Mouse (Mus musculus): ENCODE data around the gene Gm5773.
"Not testable (repeated sequence)": the region's sequence is repeated elsewhere in the genome, so short reads cannot be mapped to it uniquely, and the experiment has no call there.

The Gm5773 gene

DNA sequence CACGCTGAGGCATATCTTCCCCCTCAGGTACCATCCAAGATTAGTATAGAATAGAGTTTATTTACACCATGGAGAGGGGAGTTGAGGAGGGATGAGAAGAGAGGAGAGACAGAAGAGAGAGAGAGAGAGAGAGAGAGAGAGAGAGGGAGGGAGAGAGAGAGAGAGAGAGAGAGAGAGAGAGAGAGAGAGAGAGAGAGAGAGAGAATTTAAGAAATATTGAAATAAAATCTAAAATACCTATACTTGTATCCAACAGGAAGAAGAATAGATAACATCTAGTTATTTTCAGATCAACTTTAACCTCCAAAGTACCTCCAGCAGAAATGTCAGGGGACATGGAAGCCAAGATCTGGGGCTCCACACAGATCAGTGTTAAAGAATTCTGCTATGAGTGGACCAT is at the start of gene Gm5773:
Gene Gm5773 (plus strand): TSS at position 301 of the 400 bp plus-strand sequence.
- DNase-seq: not testable (repeated sequence)

DNA sequence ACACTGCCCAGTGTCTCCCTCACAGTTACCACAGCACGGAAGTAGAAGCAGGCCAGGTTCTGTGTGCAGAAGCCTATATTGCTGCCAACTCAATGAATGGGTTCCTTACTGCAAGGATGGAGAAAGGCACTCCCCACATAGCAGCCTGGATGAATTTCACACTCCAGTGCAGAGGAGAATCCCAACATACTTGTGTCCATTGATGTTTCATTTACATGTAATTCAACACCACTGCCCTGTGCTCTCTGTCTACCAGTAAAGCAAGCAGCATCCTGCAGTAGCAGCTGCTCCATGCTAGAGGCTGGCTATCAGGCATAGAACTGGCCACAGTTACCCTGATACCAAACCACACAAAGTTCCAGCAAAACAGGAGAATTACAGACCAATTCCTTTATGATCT is 27.3 kb upstream of the Gm5773 start:
- DNase-seq: not testable (repeated sequence)

DNA sequence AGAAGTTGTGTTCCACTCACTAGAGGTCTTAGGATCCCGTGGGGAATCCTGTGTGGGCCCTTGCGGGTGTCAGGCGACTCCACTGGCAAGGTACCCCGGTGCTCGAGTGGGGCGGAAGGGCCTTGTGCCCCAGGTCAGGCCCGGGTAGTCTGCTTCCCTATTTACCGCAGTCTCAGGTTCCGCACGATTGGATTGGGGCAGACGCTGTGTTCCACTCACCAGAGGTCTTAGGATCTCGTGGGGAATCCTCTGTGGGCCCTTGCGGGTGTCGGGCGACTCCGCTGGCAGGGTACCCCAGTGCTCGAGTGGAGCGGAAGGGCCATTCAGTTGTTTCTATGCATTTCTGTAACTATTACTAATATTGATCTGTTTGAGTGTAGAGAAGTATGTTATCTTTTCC is 18.8 kb upstream of the Gm5773 start:
- not testable (repeated sequence) for DNase-seq

DNA sequence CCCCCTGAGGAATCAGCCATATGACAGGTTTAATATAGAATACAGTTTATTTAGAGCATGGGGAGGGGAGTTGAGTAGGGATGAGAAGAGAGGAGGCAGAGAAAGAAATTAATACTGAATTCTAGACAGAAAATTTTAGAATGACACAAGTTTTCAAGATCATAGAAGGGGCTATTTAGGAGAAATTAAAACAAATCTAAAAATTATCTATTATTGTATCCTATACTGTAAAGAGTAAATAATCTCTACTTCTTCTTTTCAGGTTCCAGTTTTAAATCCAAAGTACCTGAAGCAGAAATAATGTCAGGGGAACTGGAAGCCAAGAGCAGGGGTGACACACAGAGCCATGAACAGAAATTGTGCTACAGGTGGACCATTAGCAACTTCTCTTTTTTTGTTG is 23.3 kb downstream of the Gm5773 start, which contains the start of gene Tdpoz4:
Gene Tdpoz4 (plus strand): TSS at position 301 of the 400 bp plus-strand sequence.
- DNase-seq: not testable (repeated sequence)

DNA sequence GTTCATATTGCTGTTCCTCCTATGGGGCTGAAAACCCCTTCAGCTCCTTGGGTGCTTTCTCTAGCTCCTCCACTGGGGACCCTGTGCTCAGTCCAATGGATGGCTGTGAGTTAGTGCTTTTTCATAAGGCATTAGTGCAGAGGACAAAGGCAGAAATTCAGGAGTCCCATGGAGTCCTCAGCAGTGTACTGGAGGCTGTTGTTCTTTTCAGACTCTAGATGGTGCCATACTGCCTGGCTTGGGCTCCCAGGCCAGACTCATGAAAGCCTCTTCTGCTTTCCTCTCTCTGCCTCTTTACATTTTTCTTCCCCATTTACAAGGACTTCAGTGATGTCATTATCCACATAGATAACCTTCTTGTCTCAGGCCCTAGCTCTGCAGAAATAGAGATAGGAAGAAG is 40.5 kb downstream of the Gm5773 start:
- not testable (repeated sequence) for DNase-seq
